Mouse (Mus musculus): ENCODE measurements around the gene Pltp.

The Pltp gene

DNA sequence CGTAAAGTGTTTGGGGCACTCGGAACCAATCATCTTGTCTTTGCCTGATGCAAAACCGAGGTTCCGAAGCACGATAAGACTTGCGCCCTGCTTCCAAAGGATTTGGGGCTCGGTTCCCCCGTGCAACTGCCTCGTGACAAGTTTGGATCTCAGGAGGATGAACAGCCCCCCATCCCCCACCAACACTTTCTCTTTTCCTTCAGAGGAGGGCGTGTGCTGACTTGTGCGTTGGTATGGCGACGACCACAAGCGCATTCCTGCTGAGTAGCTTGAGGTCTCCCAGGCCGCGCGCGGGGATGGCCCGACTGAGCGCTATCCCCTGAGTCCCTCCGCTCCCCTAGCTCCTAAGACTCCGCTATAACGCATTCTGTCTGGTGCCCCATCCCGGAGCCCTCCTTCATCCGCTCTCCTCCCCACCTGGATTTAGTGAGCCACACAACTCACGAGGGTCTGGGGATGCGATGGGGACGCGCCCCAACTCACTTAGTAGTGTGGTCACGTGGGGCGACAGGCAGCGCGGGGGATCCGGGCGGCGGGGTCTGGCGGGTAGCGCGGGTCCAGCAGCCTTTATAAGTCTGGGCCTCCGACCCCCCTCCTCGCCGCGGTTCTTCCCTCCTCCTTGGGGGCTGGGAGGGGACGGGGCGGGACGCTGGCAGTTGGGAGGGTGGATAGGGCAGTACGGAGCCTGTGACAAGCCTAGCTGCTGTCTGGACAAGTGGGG lies at the start of gene Pltp:
TSS of gene Pltp (minus strand) at position 611 of the 721 bp plus-strand sequence.
- DNase-seq, result peak in 1 of 2 experiments; percentile 44

DNA sequence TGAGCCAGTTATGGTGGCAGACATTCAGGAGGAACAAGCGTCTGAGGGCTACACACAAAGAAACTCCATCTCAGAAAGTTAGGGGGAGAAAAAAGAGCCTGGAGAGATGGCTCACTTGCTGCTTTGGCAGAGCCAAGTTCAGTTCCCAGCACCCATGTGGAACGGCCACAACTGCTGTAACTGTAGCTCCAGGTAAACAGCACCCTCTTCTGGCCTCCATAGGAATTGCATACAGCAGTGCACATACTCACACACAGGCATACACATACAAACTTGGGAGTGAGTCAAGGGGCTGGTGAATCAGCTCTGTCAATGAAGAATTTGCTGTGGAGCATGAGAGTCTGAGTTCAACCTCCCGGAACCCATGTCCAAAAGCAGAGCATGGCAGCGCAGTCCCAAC lies 48.6 kb upstream of the Pltp start:
- DNase-seq, result no peak

- no peak for DNase-seq
Observed at GRCm38 (mm10) chr2:164903496-164903895, 46.0 kb upstream of the Pltp start.

DNA sequence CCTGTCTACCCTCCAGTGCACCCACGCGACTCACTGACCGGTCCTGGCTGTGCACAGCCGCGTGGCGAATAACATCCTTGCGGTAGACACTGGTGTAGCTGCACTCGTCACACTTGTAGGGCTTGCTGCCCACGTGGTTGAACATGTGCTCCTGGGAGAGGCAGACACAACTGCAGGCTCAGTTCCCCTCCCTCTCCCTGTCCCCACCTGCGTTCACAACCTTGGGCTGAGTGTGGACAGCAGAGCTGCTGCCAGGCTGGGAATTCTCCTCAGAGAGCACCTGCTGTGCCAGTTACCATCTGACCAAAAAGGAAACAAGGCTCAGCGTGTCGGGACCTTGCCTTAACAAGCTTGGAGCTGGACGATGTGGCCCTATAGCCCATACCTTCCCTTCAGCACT lies 43.9 kb upstream of the Pltp start:
- no peak for DNase-seq

GRCm38 (mm10) chr2:164899723-164900459 lies 42.4 kb upstream of the Pltp start:
- DNase-seq, result no peak

DNA sequence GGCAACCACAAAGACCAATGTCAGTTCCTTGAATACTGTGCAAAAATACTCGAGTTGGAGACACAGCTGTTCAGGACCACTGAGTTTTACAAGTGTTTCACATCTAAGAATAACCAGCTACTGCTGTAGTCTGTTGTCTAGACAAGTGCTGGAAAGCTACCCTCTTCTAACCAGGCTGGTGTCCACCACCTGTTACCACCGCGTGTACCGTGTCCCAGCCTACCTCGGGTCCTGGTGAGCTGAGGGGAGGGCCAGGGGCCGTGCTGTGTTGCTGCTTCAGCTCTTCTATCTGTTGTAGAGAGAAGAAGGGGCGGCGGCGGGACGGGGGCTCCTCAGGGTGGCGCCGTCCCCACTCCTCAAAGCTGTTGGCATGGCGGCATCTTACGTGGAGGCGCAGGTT lies 41.5 kb upstream of the Pltp start:
- DNase-seq, result peak in 1 of 2 experiments; percentile 10

DNA sequence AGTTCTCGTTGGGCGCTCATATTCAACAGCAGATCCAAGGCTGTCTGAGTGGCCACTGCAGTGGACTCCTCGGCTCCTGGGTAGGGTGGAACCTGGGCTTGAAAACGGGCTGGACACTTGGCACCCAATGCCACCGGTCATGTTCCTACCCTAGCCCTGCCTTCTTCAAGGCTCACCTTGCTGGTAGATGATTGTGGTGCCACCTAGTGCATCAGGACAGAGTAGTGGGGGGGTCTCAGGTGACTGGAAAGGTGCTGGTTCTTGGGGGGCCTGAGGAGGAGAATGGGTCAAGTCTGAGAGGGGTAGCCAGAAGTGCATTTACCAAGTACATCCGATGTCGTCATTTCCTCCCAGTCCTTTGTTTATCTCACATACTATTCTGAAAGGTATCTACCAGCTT lies 40.5 kb upstream of the Pltp start:
- peak in 1 of 2 experiments; percentile 59 for DNase-seq

- peak; percentile 51 to 66 for DNase-seq
Observed at GRCm38 (mm10) chr2:164895885-164896284, 38.4 kb upstream of the Pltp start.

- DNase-seq, result peak in 1 of 2 experiments; percentile 24
Observed at GRCm38 (mm10) chr2:164894644-164895043, 37.1 kb upstream of the Pltp start.

DNA sequence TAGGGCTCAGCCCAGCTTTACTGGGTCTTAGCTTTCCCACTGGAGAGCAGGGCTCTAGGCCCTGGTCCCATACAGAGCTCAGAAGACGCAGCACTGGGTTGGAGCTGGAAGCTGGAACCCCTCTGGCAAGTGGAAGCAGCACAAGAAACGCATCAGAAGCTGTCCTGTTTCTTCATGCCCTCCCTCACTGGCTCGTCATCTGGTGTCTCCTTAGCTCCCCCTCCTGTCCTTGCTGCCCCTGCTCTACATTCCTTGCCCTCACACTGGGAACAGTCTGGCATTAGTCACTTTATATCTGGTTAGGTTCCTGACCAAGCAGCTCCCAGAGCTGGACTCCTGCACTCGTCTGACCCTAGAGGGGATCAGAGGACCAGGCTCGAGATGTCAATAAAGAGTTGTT lies 36.5 kb upstream of the Pltp start:
- DNase-seq, result peak in 1 of 2 experiments; percentile 52

DNA sequence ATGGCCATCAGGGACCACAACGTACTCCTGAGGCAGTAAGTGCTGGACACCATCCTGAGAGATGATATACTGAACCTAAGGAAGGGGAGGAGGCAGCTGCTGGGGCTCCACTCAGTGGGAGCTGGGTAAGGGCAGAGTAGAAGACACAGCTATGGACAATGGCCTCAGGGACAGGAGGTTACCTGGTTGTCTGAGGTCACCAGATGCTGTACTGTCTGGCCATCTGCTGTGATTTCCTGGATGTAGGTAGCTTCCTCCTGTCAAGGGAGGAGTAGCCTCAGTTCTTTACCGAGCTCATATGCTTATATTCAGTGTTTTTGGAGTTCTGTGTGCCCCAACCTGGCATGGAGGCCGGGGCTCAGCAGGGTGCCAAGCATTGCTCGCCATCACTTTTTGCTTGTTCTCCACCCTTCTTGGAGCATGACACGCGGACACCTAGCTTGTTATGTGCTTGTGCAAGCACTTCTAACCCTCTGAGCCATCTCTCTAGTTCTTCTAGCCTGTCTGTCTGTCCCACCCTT lies 35.2 kb upstream of the Pltp start:
- peak; percentile 56 to 62 for DNase-seq

GRCm38 (mm10) chr2:164891908-164892695 lies 34.6 kb upstream of the Pltp start:
- DNase-seq, result peak; percentile 65 to 69

GRCm38 (mm10) chr2:164891056-164891834 lies 33.7 kb upstream of the Pltp start:
- DNase-seq, result peak in 1 of 2 experiments; percentile 26

- peak in 1 of 2 experiments; percentile 16 for DNase-seq
Observed at GRCm38 (mm10) chr2:164890411-164891049, 33.0 kb upstream of the Pltp start.

DNA sequence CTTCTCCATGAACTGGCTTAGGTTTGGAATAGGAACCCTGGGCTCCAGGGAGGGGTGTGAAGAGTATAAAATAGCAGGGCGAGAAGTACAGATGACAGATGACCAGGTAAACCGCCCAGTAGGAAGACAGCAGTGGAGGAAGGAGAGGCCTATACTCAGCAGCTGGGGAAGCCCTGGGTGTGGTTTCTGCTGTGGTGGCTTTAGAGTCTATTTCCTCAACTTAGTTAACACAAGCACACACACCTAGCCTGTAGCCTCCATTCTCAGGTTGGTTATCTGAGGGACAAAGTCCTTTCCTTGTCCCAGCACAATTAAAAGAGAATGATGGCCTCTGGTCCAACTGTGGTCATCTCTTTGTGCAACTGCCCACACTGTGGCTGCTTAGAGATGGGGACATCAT lies 32.4 kb upstream of the Pltp start:
- DNase-seq, result no peak

GRCm38 (mm10) chr2:164888996-164889395 lies 31.5 kb upstream of the Pltp start:
- peak in 1 of 2 experiments; percentile 39 for DNase-seq

GRCm38 (mm10) chr2:164886617-164887016 lies 29.1 kb upstream of the Pltp start:
- DNase-seq, result no peak

DNA sequence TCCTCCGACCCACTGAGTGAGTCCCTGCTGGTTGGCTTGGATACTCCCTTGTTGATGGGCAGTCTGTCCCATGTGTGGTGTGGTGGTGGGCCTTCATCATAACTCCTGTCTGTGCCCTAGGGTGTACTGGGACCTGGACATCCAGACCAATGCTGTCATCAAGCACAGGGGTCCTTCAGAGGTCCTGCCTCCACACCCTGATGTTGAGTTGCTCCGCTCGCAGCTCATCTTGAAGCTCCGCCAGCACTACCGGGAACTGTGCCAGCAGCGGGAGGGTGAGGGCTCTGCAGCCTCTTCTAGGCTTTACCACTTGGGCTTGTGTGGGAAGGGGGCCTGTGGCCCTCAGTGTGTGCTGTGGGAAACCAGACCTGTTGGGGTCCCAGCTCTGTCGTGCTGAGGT lies 28.3 kb upstream of the Pltp start:
- peak; percentile 93 to 96 for DNase-seq

DNA sequence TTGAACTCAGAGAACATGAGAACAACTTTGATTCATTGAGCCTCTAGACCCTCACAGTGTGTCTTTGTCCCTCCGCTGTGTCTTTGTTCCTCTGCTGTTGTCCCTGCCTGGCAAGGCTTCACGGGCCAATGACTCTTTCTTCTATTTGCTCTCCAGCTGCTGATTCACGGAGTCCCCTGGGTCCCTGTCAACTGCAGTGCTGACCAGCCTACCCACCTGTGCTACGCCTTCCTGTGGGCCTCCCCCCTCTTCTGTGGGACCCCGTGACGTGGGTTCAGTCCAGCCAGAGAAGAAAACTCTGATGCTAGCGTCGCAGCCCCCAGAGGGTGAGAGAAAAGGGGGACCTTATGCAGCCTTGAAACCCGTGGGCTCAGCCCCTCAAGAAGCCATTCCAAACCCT lies 25.1 kb upstream of the Pltp start:
- DNase-seq, result peak in 1 of 2 experiments; percentile 11

DNA sequence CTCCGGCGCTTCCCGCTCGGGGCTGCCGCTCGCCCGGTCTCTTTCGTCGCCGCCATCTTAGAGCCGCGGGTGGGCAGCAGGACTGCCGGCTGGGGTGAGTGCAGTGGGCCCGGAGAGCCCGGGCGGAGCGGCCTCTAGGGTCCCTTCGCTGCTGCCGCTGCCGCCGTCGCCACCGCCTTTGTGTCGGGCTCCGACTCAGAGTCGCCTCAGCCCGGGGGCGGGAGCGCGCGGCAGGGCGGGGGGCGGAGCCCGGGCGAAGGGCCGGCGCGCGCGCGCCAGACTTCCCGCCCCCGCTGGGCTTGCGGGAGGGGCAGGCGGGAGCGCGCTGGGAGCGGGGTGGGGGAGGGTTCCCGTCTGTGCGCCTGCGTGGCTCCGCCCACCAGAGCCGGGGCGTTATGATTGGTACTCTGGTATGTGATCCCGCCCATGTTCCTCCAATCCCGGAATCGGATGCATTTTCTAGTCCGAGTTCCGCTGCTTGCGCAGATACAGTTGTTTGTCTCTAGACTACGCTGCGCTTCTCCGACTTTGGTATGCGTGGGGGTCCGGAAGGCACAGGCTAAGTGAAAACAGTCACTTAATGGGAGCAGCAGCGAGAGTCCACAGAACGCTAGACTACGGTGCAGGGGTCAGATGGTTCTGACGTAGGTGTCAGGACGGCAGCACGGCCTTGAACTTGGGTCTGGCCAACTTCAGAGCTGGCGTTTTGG lies 22.2 kb upstream of the Pltp start:
- DNase-seq, result peak; percentile 97

GRCm38 (mm10) chr2:164879228-164879567 lies 21.7 kb upstream of the Pltp start, which contains the start of gene Pcif1:
Gene Pcif1, plus strand, starts transcription at chr2:164879304.
- peak; percentile 98 for DNase-seq
